Mouse (Mus musculus) brain, embryonic 14.5 days (tissue): Measurements from ENCODE around the gene Ppp2r1b.

Experiments
- CTCF ChIP-seq: fragments of 200-500 bp; IDR thresholded peaks from 2 replicates; pipeline ENCODE4 v1.5.1; 2012; ENCODE audit warnings: inconsistent platforms, mild to moderate bottlenecking, moderate library complexity, borderline replicate concordance; ENCODE audit not compliant: insufficient read depth, insufficient read length; ENCODE audit errors: extremely low read depth
- POLR2A ChIP-seq: fragments of 200-500 bp; IDR thresholded peaks from 2 replicates; pipeline ENCODE4 v1.6.1; 2012; ENCODE audit warnings: mild to moderate bottlenecking, inconsistent platforms, borderline replicate concordance; ENCODE audit not compliant: poor library complexity, insufficient read depth, insufficient read length, severe bottlenecking; ENCODE audit errors: extremely low read depth

DNA sequence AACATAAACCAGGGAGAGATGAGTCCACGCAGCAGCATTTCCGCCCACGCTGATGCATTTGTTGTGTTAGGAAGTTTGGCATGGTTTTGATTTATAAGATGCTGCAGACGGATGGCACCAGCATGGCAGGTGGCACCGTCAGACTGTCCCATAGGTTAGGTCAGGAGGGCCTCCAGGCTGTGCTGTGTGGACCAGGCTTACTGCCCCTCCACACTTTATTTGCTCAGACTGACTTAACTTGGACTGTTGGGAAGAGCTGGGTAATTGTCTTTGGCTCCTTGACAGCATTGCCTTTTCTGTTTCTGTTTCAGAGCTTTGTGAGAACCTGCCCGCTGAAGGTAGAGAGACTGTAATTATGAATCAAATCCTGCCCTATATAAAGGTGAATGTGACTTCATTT is 21.9 kb downstream of the Ppp2r1b start:
- TF ChIP-seq CTCF (no peak), POLR2A (no peak)
